Mouse (Mus musculus) gastrocnemius, postnatal 4 days (tissue): Measurements from ENCODE around the gene Apln. TPM values are rescaled to one million over a fixed set of nuclear protein-coding genes. Genes with fewer than 3 reads are reported as not detected.

ENCODE experiments used
- DNase-seq, 2 experiments: peaks; one replicate each; pipeline ENCODE4 v3.0.0; 2021 to 2022; ENCODE audit warnings: low spot score in 2 of 2, mixed read lengths in 2 of 2
- total RNA-seq, 2 experiments: library from RNA; stranded (reverse); gene quantifications; 2 replicates each; pipeline ENCODE4 v1.2.3; 2021

Gene Apln
- total RNA-seq, 2 experiments from 2014 or later, result 34.6 to 38.0 TPM

- peak; percentile 35 to 62 for DNase-seq
Observed at GRCm38 (mm10) chrX:48019940-48020339, 14.7 kb downstream of the Apln start.

- DNase-seq, result no peak
Observed at GRCm38 (mm10) chrX:48019359-48019758, 15.3 kb downstream of the Apln start.

- no peak for DNase-seq
Observed at GRCm38 (mm10) chrX:48016906-48017601, 17.6 kb downstream of the Apln start.

DNA sequence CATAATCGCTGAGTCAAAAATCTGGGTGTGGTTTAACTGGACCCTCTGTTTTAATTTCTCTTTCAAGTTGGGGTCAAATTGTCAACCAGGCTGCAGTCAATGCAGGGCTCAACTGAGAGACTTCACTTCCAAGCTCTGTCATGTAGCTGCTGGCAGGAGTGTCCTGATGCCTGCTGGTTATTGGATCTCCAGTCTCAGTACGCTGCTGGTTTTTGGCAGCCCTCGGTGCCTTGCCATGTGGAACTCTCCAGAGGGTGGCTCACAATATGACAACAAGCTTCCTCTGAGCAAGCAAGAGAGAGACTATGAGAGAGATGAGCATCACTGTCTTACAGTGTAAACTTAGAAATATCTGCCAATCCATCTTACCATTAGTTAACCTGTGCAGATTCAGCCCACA is 23.0 kb downstream of the Apln start:
- DNase-seq, result no peak

DNA sequence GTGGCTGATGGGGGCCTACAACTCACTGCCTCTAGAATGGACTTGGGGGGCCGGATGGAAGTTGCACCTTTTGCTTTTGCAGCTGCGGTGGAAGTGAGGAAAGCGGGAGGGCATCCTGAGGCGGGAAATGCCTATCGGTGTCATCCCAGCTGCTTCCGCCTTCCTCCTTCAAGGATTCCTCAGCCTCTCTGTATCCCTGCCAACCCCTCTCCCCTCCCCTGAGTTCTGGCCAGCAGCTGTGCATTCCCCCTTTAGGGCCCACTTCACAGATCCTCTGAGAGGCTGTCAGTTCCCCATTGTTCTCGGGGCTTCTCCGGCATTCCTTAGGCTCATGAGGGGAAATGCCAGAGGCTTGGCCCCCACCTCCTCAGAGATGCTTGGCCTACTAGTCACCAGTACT is 28.6 kb downstream of the Apln start:
- DNase-seq, result no peak

GRCm38 (mm10) chrX:48004786-48005185 is 29.9 kb downstream of the Apln start:
- DNase-seq, result no peak

- no peak for DNase-seq
Observed at GRCm38 (mm10) chrX:48001151-48001550, 33.5 kb downstream of the Apln start.

GRCm38 (mm10) chrX:47998412-47998811 is 36.2 kb downstream of the Apln start:
- DNase-seq, result no peak

DNA sequence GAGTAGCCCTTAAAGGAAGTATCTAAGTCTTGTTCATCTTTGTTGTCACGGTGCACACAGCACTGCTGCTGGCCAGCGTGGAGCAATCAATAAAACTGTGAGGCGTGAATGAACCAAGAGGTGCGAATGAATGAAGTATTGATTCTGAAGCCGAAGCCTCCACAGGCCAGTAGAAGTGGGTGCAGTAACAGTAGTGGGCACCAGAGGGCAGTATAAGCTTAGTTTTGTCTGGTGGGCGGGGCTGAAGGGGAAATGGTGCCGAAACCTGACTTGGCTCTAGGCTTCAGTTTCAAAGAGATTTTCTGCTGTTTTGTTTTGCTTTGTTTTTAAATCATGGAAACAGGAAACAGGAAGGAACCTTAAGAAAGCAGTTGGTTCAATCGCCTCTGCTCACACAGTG is 42.0 kb downstream of the Apln start:
- DNase-seq, result peak; percentile 51 to 60

GRCm38 (mm10) chrX:47988024-47988423 is 46.6 kb downstream of the Apln start:
- peak in 1 of 2 experiments; percentile 30 for DNase-seq

- DNase-seq, result peak in 1 of 2 experiments; percentile 52
Observed at GRCm38 (mm10) chrX:47985000-47985619, 49.5 kb downstream of the Apln start.

GRCm38 (mm10) chrX:47977078-47977477 is 57.6 kb downstream of the Apln start:
- no peak for DNase-seq

DNA sequence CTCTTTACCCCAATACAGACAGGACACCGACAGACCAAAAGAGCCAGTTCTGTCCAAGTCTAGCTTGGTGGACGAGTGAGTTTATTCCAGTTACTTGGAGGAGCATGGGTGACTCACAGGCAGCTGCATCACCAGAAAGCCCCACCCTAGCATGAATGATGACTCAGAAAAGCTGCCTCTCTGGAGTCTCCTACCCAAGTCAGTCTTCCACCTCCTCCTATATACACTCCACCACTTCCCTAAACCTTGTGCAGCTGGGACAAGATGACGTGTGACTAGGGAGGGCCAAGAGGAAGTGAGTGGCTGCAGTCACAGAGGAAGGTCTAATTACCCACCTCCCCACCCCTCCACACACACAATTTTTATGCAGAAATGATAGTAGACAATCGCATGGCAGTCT is 58.1 kb downstream of the Apln start:
- no peak for DNase-seq

Other genes with a start within 250 kb of the Apln start
- 10 to 100 TPM in 1 of 2 experiments, 1 to 10 TPM in 1; 7.2 to 10.5 TPM for gene Smarca1, start 141.9 kb downstream of the Apln start, total RNA-seq
- 10 to 100 TPM; 13.3 to 15.9 TPM for gene Ocrl, start 122.5 kb downstream of the Apln start, total RNA-seq
- 1 to 10 TPM; 1.5 to 4.0 TPM for gene Xpnpep2, start 73.9 kb upstream of the Apln start, total RNA-seq
- 1 to 10 TPM; 1.5 to 1.8 TPM for gene Sash3, start 111.6 kb upstream of the Apln start, total RNA-seq
- gene Zdhhc9, start 174.0 kb upstream of the Apln start, total RNA-seq, result 10 to 100 TPM; 19.7 to 21.4 TPM
- 10 to 100 TPM; 19.2 to 19.5 TPM for gene Utp14a, start 222.0 kb upstream of the Apln start, total RNA-seq